Mouse (Mus musculus): ENCODE data around the gene Abcf1. TPM values are rescaled to one million over a fixed set of nuclear protein-coding genes. Genes with fewer than 3 reads are reported as not detected.
"Not testable (repeated sequence)": the region's sequence is repeated elsewhere in the genome, so short reads cannot be mapped to it uniquely, and the experiment has no call there.

Gene Abcf1
- polyA plus RNA-seq, 1 experiment from 2014 or later = 65.5 TPM

DNA sequence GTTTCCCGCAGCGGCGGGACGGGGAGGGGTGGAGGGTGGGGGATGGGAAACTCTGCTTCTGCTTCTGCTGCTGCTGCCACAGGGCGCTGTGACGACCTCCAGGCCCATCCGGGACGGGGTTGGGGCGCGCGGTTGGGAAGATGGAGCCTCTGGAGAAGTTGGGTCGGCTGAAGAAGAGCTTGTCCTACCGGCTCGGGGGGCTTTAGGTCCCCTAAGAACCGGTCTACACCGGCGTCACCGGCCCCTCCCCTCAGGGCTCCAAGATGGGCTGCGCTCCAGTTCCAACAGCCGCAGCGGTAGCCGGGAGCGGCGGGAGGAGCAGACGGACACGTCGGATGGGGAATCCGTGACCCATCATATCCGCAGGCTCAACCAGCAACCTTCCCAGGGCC is 10.8 kb upstream of the Abcf1 start:
- peak overlapping the region; percentile 95 for H3K27ac ChIP-seq
- H3K9me3 ChIP-seq (ENCODE audit: control insufficient read depth, low read length) = no peaks in the 10 kb centered on the region
- peak overlapping the region; percentile 57 for H3K4me3 ChIP-seq (replicated peaks; ENCODE audit: low read length)
- peak overlapping the region; percentile 91 for H3K4me2 ChIP-seq (replicated peaks)
- H3K27me3 ChIP-seq (ENCODE audit: control insufficient read depth, insufficient read depth, low read length) = no peaks in the 10 kb centered on the region
- ATAC-seq (ENCODE audit: low FRiP score) (peak; percentile 22; the same call in 1 of the 2 replicates), DNase-seq (ENCODE audit: low spot score) (no peak)
- WGBS = under 1% methylated on average over 25 of the region's 29 CpGs
- peaks cover 14% of the 10 kb centered on the region for H3K4me1 ChIP-seq (replicated peaks; ENCODE audit: control insufficient read depth, insufficient read depth, low read length)
- peaks cover 51% of the 10 kb centered on the region for H3K36me3 ChIP-seq (replicated peaks; ENCODE audit: control insufficient read depth, insufficient read depth)
- H3K9ac ChIP-seq = peak overlapping the region; percentile 76

DNA sequence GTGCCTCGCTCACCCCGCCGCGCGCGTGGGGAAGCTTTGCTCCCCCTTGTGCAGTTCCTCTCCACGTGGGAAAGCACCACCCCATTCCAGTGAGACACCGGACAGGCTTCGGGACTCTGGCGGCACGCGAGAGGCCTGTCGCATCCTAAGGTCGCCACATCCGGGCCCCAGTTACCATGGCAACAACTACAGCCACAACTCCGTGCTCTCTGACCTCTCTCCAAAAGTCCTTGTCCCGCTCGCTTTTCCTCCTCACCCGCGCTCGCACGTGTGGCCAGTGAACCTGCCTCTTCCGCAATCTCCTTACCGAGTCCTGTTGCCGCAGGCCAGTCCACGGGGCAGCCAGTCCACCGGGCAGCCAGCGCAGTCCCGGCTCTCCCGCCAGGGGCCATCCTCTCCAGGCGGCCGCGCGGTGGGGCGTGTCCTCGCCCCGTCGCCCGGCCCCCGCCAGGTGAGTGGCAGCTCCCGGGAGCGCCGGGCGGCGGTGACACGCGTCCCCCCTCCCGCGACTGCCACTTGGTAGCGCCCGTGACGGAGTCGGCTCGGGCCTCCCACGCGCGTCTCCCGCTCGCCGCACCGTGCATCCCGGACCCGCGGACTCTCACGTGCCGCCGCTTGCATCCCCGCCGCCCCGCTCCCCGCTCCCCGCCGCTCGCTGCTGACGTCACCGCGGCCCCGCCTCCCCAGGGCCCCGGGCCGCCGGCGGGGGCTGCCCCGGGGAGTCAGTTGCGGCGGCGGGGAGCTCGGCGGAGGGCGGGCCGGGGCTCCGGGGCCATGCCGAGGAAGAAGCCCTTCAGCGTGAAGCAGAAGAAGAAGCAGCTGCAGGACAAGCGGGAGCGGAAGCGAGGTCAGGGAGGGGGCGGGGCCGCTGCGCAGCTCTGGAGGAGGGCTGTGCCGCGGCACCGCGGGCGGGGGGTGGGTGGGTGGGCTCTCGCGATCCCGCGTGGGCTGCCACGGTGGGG is 10.1 kb upstream of the Abcf1 start, which contains the start of the genes Gnl1 and Prr3:
Gnl1 (plus strand) TSS at position 451 of the 962 bp plus-strand sequence.
Prr3 (minus strand) TSS at position 836 of the 962 bp plus-strand sequence.
- H3K4me2 ChIP-seq (replicated peaks) = peak within 1 kb of the TSS; percentile 91
- H3K9me3 ChIP-seq (ENCODE audit: control insufficient read depth, low read length) = no peaks in the 10 kb centered on the region
- no peaks in the 10 kb centered on the region for H3K27me3 ChIP-seq (ENCODE audit: control insufficient read depth, insufficient read depth, low read length)
- peaks cover 49% of the 10 kb centered on the region for H3K36me3 ChIP-seq (replicated peaks; ENCODE audit: control insufficient read depth, insufficient read depth)
- peak; percentile 84 for DNase-seq (ENCODE audit: low spot score)
- H3K9ac ChIP-seq = peak within 1 kb of the TSS; percentile 76
- H3K4me1 ChIP-seq (replicated peaks; ENCODE audit: control insufficient read depth, insufficient read depth, low read length) = peaks cover 14% of the 10 kb centered on the region
- peak within 1 kb of the TSS; percentile 57 for H3K4me3 ChIP-seq (replicated peaks; ENCODE audit: low read length)
- ATAC-seq (ENCODE audit: low FRiP score) = peak; percentile 78
- under 1% methylated on average over 91 of the region's 109 CpGs for WGBS
- peak within 1 kb of the TSS; percentile 95 for H3K27ac ChIP-seq

DNA sequence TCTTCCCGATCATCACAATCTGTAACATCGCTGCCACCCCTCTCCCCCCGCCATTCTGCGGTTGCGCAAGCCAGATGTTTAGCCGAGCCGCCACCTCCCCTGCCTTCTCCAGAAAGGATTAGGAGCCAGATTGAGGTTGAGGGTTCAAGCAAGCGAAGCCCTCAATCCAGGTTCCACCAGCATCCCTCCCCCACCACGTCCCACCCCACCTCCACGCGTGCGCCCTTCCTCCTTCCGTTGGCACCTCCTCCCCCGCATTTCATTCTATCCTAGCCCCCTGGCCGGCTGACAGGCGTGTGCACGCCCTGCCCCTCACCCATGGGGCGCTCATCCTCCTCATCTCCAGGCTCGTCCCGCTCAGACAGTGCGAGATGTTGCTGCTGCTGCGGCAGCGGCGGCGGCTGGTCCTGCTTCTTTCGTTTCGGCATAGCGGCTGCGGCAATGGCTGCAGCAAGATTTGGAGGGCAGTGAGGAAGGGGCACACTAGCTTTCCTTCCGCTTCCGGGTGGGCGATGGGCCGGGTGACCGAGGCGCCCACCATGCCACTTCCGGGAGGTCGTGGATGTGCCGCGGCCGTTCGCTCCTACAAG is 9.3 kb upstream of the Abcf1 start:
- peak overlapping the region; percentile 95 for H3K27ac ChIP-seq
- peaks cover 14% of the 10 kb centered on the region for H3K4me1 ChIP-seq (replicated peaks; ENCODE audit: control insufficient read depth, insufficient read depth, low read length)
- under 1% methylated on average over 41 of the region's 41 CpGs for WGBS
- H3K4me3 ChIP-seq (replicated peaks; ENCODE audit: low read length) = peak overlapping the region; percentile 57
- no peaks in the 10 kb centered on the region for H3K27me3 ChIP-seq (ENCODE audit: control insufficient read depth, insufficient read depth, low read length)
- peak overlapping the region; percentile 91 for H3K4me2 ChIP-seq (replicated peaks)
- H3K36me3 ChIP-seq (replicated peaks; ENCODE audit: control insufficient read depth, insufficient read depth) = peaks cover 51% of the 10 kb centered on the region
- peak; percentile 83 for DNase-seq (ENCODE audit: low spot score)
- H3K9me3 ChIP-seq (ENCODE audit: control insufficient read depth, low read length) = no peaks in the 10 kb centered on the region
- H3K9ac ChIP-seq = peak overlapping the region; percentile 76
- ATAC-seq (ENCODE audit: low FRiP score) = peak; percentile 90

DNA sequence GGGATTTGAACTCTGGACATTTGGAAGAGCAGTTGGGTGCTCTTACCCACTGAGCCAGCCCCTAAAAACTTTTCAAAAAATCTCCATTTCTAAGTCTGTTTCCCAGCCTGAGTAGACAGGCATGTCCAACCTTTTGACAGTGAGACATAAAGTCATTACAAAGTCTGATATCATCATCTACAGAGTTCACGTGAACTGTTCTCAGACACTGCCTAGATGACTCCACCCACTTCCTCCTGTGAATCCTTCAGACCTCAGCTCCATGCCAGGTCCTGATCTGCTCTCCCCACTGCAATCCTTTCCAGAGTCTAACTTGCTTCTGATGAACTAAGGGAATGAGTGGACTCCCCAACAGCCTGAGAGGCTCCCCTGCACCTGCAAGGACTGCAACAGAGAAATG is 2.6 kb upstream of the Abcf1 start:
- H3K9ac ChIP-seq = no peak overlapping the region
- no peak overlapping the region for H3K4me2 ChIP-seq (replicated peaks)
- no peak overlapping the region for H3K4me3 ChIP-seq (replicated peaks; ENCODE audit: low read length)
- no peaks in the 10 kb centered on the region for H3K27me3 ChIP-seq (ENCODE audit: control insufficient read depth, insufficient read depth, low read length)
- ATAC-seq (ENCODE audit: low FRiP score) (no peak), DNase-seq (ENCODE audit: low spot score) (no peak)
- no peaks in the 10 kb centered on the region for H3K9me3 ChIP-seq (ENCODE audit: control insufficient read depth, low read length)
- WGBS = 88% methylated on average over 1 of the region's 1 CpGs
- H3K27ac ChIP-seq = no peak overlapping the region
- H3K36me3 ChIP-seq (replicated peaks; ENCODE audit: control insufficient read depth, insufficient read depth) = peaks cover 51% of the 10 kb centered on the region
- H3K4me1 ChIP-seq (replicated peaks; ENCODE audit: control insufficient read depth, insufficient read depth, low read length) = peaks cover 8% of the 10 kb centered on the region; the same call in 1 of the 2 replicates

DNA sequence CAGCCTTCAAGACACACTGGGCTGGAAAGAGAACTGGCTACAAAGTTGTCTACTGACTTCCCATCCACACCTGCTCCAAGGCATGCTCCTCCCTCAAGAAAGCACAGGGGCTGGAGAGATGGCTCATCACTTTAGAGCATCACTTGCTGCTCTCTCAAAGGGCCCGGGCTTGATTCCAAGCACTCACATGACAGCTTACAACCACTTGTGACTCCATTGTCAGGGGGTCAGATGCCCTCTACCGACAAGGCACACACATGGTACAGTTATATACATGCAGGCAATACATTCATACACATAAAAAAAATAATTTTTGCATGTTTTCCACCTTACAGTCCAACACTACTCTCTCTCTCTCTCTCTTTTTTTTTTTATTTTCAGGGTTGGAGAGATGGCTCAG is 1.9 kb downstream of the Abcf1 start:
- no peak overlapping the region for H3K27ac ChIP-seq
- no peak overlapping the region for H3K9ac ChIP-seq
- ATAC-seq (ENCODE audit: low FRiP score) (no peak), DNase-seq (ENCODE audit: low spot score) (no peak)
- no peak overlapping the region for H3K4me2 ChIP-seq (replicated peaks)
- H3K9me3 ChIP-seq (ENCODE audit: control insufficient read depth, low read length) = no peaks in the 10 kb centered on the region
- H3K4me1 ChIP-seq (replicated peaks; ENCODE audit: control insufficient read depth, insufficient read depth, low read length) = peaks cover 8% of the 10 kb centered on the region; the same call in 1 of the 2 replicates
- H3K4me3 ChIP-seq (replicated peaks; ENCODE audit: low read length) = no peak overlapping the region
- no peaks in the 10 kb centered on the region for H3K27me3 ChIP-seq (ENCODE audit: control insufficient read depth, insufficient read depth, low read length)
- peaks cover 56% of the 10 kb centered on the region for H3K36me3 ChIP-seq (replicated peaks; ENCODE audit: control insufficient read depth, insufficient read depth)
- 85% methylated on average over 2 of the region's 2 CpGs for WGBS

- Histone ChIP-seq H3K9ac (no peak overlapping the region), H3K4me3 (replicated peaks; ENCODE audit: low read length) (no peak overlapping the region), H3K27ac (no peak overlapping the region), H3K4me1 (replicated peaks; ENCODE audit: control insufficient read depth, insufficient read depth, low read length) (0 out of 2 replicates have a peak, but pooled peaks cover under 1% of the 10 kb centered on the region), H3K9me3 (ENCODE audit: control insufficient read depth, low read length) (no peaks in the 10 kb centered on the region), H3K36me3 (replicated peaks; ENCODE audit: control insufficient read depth, insufficient read depth) (peaks cover 88% of the 10 kb centered on the region), H3K4me2 (replicated peaks) (no peak overlapping the region), H3K27me3 (ENCODE audit: control insufficient read depth, insufficient read depth, low read length) (no peaks in the 10 kb centered on the region)
- DNase-seq (ENCODE audit: low spot score) (no peak), ATAC-seq (ENCODE audit: low FRiP score) (no peak)
- 91% methylated on average over 10 of the region's 10 CpGs for WGBS
Observed at GRCm38 (mm10) chr17:35963279-35963678, 6.3 kb downstream of the Abcf1 start.

DNA sequence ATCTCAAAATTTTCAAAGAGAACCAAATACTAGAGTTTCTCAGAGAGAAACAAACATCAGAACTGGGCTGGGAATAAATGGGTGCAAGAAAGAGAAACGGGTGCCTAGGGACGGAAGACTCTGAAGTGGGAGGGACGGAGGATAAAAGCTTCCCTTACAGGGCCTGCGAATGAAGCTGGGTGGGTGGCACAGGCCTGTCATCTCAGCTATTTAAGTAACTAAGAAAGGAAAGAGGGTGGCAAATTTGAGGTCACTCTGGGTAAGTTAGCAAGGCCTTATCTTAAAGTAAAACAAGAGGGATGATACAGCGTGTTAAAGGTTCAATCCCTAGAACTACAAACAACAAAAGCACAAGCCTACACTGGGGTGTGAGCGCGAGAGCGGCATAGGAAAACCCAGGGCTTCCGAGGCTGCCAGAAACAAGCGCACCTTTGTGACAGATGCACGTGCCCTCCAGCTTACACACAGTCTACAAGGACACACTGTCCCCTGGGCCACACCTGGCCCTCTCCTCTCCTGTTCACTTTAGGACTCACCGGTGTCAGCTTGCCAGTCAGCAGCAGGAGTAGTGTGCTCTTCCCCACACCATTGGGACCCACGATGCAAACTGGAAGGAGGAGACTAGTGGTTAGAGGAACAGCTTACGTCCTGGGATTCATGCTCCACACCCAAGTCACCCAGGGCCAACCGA is 10.9 kb downstream of the Abcf1 start:
- 96% methylated on average over 15 of the region's 15 CpGs for WGBS
- H3K4me1 ChIP-seq (replicated peaks; ENCODE audit: control insufficient read depth, insufficient read depth, low read length) = no peaks in the 10 kb centered on the region
- ATAC-seq (ENCODE audit: low FRiP score) (no peak), DNase-seq (ENCODE audit: low spot score) (no peak)
- H3K9ac ChIP-seq = no peak overlapping the region
- no peak overlapping the region for H3K27ac ChIP-seq
- no peaks in the 10 kb centered on the region for H3K27me3 ChIP-seq (ENCODE audit: control insufficient read depth, insufficient read depth, low read length)
- no peaks in the 10 kb centered on the region for H3K9me3 ChIP-seq (ENCODE audit: control insufficient read depth, low read length)
- peaks cover 91% of the 10 kb centered on the region for H3K36me3 ChIP-seq (replicated peaks; ENCODE audit: control insufficient read depth, insufficient read depth)
- no peak overlapping the region for H3K4me3 ChIP-seq (replicated peaks; ENCODE audit: low read length)
- no peak overlapping the region for H3K4me2 ChIP-seq (replicated peaks)

GRCm38 (mm10) chr17:35954665-35955064 is 14.9 kb downstream of the Abcf1 start:
- Histone ChIP-seq H3K4me1 (replicated peaks; ENCODE audit: control insufficient read depth, insufficient read depth, low read length) (no peaks in the 10 kb centered on the region), H3K36me3 (replicated peaks; ENCODE audit: control insufficient read depth, insufficient read depth) (peaks cover 51% of the 10 kb centered on the region), H3K4me2 (replicated peaks) (no peak overlapping the region), H3K27ac (no peak overlapping the region), H3K4me3 (replicated peaks; ENCODE audit: low read length) (no peak overlapping the region), H3K27me3 (ENCODE audit: control insufficient read depth, insufficient read depth, low read length) (no peaks in the 10 kb centered on the region), H3K9me3 (ENCODE audit: control insufficient read depth, low read length) (no peaks in the 10 kb centered on the region), H3K9ac (no peak overlapping the region)
- ATAC-seq (ENCODE audit: low FRiP score) (no peak), DNase-seq (ENCODE audit: low spot score) (no peak)
- WGBS = 83% methylated on average over 8 of the region's 8 CpGs

DNA sequence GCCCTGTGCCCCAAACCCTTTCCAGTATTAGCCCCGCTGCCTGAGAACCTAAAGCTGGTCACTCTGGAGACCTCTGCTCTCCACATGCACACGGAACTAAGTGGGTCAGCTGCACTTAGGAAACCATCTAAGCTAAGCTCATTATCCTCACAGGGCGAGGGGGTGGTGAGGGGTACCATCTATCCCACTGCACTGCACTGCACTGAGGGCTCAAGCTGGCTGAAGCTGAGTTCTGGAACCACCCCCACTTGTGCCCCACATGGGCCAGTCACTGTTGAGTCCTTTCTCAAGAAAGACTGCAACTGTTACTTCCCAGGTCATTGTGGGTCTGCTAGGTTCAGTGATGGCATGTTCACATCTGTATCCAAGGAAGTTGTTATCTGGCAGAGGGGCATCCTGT is 17.0 kb downstream of the Abcf1 start:
- H3K36me3 ChIP-seq (replicated peaks; ENCODE audit: control insufficient read depth, insufficient read depth) = peaks cover 30% of the 10 kb centered on the region
- H3K4me3 ChIP-seq (replicated peaks; ENCODE audit: low read length); H3K9ac ChIP-seq; DNase-seq (ENCODE audit: low spot score); H3K4me1 ChIP-seq (replicated peaks; ENCODE audit: control insufficient read depth, insufficient read depth, low read length); H3K27ac ChIP-seq; H3K9me3 ChIP-seq (ENCODE audit: control insufficient read depth, low read length); H3K27me3 ChIP-seq (ENCODE audit: control insufficient read depth, insufficient read depth, low read length); H3K4me2 ChIP-seq (replicated peaks): not testable (repeated sequence)
- ATAC-seq (ENCODE audit: low FRiP score) = 0 out of 2 replicates have a peak, but pooled peaks have one; percentile 27
- WGBS = 78% methylated on average over 2 of the region's 3 CpGs
